Mouse (Mus musculus): Measurements from ENCODE around the gene Acad12. TPM values are rescaled to one million over a fixed set of nuclear protein-coding genes. Genes with fewer than 3 reads are reported as not detected.
A peak's percentile ranks its signal among the peaks of the same experiment; 100 is the strongest.

Gene Acad12
- polyA plus RNA-seq, 1 experiment from 2014 or later, result 6.4 TPM

- TF ChIP-seq EP300 (IDR thresholded peaks at IDR 0.05) (no peak), CTCF (IDR thresholded peaks at IDR 0.05) (no peak)
- ATAC-seq (no peak), DNase-seq (ENCODE audit: low spot score) (peak; percentile 12)
- Histone ChIP-seq H3K4me1 (ENCODE audit: insufficient read depth, low read depth, low read length) (peaks cover 9% of the 10 kb centered on the region; the same call in 1 of the 2 replicates), H3K27ac (ENCODE audit: low read length) (no peak overlapping the region), H3K4me3 (ENCODE audit: low read depth, low read length) (no peak overlapping the region), H3K4me2 (replicated peaks; ENCODE audit: low read depth, low read length) (no peak overlapping the region), H3K36me3 (ENCODE audit: insufficient read depth, low read length) (no peaks in the 10 kb centered on the region), H3K9ac (replicated peaks; ENCODE audit: low read depth) (no peak overlapping the region), H3K27me3 (replicated peaks; ENCODE audit: insufficient read depth, low read length) (no peaks in the 10 kb centered on the region), H3K9me3 (ENCODE audit: low read length) (no peaks in the 10 kb centered on the region)
- WGBS, result 70% methylated on average over 6 of the region's 6 CpGs
Measured at GRCm38 (mm10) chr5:121594714-121595313, 23.9 kb downstream of the Acad12 start.

GRCm38 (mm10) chr5:121593451-121594401 is 25.0 kb downstream of the Acad12 start, which contains the start of gene Aldh2:
Gene Aldh2 (minus strand): TSS chr5:121593824.
- peak; percentile 91 for ATAC-seq
- TF ChIP-seq EP300 (IDR thresholded peaks at IDR 0.05) (peak; percentile 58), CTCF (IDR thresholded peaks at IDR 0.05) (peak; percentile 52)
- Histone ChIP-seq H3K36me3 (ENCODE audit: insufficient read depth, low read length) (no peaks in the 10 kb centered on the region), H3K9ac (replicated peaks; ENCODE audit: low read depth) (peak within 1 kb of the TSS; percentile 82), H3K27ac (ENCODE audit: low read length) (peak within 1 kb of the TSS; percentile 90), H3K4me2 (replicated peaks; ENCODE audit: low read depth, low read length) (peak within 1 kb of the TSS; percentile 85), H3K27me3 (replicated peaks; ENCODE audit: insufficient read depth, low read length) (no peaks in the 10 kb centered on the region), H3K4me1 (ENCODE audit: insufficient read depth, low read depth, low read length) (peaks cover 9% of the 10 kb centered on the region; the same call in 1 of the 2 replicates), H3K4me3 (ENCODE audit: low read depth, low read length) (peak within 1 kb of the TSS; percentile 74), H3K9me3 (ENCODE audit: low read length) (no peaks in the 10 kb centered on the region)
- peak; percentile 95 for DNase-seq (ENCODE audit: low spot score)
- WGBS, result 3% methylated on average over 46 of the region's 47 CpGs

- peak overlapping the region; percentile 90 for H3K27ac ChIP-seq (ENCODE audit: low read length)
Measured at GRCm38 (mm10) chr5:121592816-121593407, 25.8 kb downstream of the Acad12 start.

GRCm38 (mm10) chr5:121592064-121592815 is 26.5 kb downstream of the Acad12 start:
- H3K36me3 ChIP-seq (ENCODE audit: insufficient read depth, low read length), result no peaks in the 10 kb centered on the region
- ATAC-seq (no peak), DNase-seq (ENCODE audit: low spot score) (no peak)
- no peaks in the 10 kb centered on the region for H3K9me3 ChIP-seq (ENCODE audit: low read length)
- peak overlapping the region; percentile 85 for H3K4me2 ChIP-seq (replicated peaks; ENCODE audit: low read depth, low read length)
- 41% methylated on average over 11 of the region's 11 CpGs for WGBS
- H3K4me1 ChIP-seq (ENCODE audit: insufficient read depth, low read depth, low read length), result peaks cover 19% of the 10 kb centered on the region; the same call in 1 of the 2 replicates
- peak overlapping the region; percentile 74 for H3K4me3 ChIP-seq (ENCODE audit: low read depth, low read length)
- H3K27me3 ChIP-seq (replicated peaks; ENCODE audit: insufficient read depth, low read length), result no peaks in the 10 kb centered on the region
- H3K27ac ChIP-seq (ENCODE audit: low read length), result peak overlapping the region; percentile 90
- H3K9ac ChIP-seq (replicated peaks; ENCODE audit: low read depth), result peak overlapping the region; percentile 3; the same call in 1 of the 2 replicates
- TF ChIP-seq EP300 (IDR thresholded peaks at IDR 0.05) (no peak), CTCF (IDR thresholded peaks at IDR 0.05) (no peak)

More at GRCm38 (mm10) chr5:121592816-121593407, 25.8 kb downstream of the Acad12 start:
- Histone ChIP-seq H3K27me3 (replicated peaks; ENCODE audit: insufficient read depth, low read length) (no peaks in the 10 kb centered on the region), H3K36me3 (ENCODE audit: insufficient read depth, low read length) (no peaks in the 10 kb centered on the region), H3K4me1 (ENCODE audit: insufficient read depth, low read depth, low read length) (peaks cover 12% of the 10 kb centered on the region; the same call in 1 of the 2 replicates), H3K4me3 (ENCODE audit: low read depth, low read length) (peak overlapping the region; percentile 74), H3K4me2 (replicated peaks; ENCODE audit: low read depth, low read length) (peak overlapping the region; percentile 85), H3K9ac (replicated peaks; ENCODE audit: low read depth) (peak overlapping the region; percentile 82), H3K9me3 (ENCODE audit: low read length) (no peaks in the 10 kb centered on the region)
- ATAC-seq, result peak; percentile 27
- DNase-seq (ENCODE audit: low spot score), result peak; percentile 42
- WGBS, result 3% methylated on average over 30 of the region's 33 CpGs
- TF ChIP-seq EP300 (IDR thresholded peaks at IDR 0.05) (0 out of 2 replicates have a peak, but pooled peaks have one; percentile 15), CTCF (IDR thresholded peaks at IDR 0.05) (no peak)

- no peak for TF ChIP-seq CTCF (IDR thresholded peaks at IDR 0.05)
- peak; percentile 34; the same call in 1 of the 2 replicates for TF ChIP-seq EP300 (IDR thresholded peaks at IDR 0.05)
- DNase-seq (ENCODE audit: low spot score), result peak; percentile 53
- no peak for ATAC-seq
Measured at GRCm38 (mm10) chr5:121591417-121592063, 27.2 kb downstream of the Acad12 start.

More at GRCm38 (mm10) chr5:121591417-121592063, 27.2 kb downstream of the Acad12 start:
- H3K9me3 ChIP-seq (ENCODE audit: low read length), result no peaks in the 10 kb centered on the region
- H3K4me1 ChIP-seq (ENCODE audit: insufficient read depth, low read depth, low read length), result peaks cover 19% of the 10 kb centered on the region; the same call in 1 of the 2 replicates
- peak overlapping the region; percentile 85 for H3K4me2 ChIP-seq (replicated peaks; ENCODE audit: low read depth, low read length)
- H3K4me3 ChIP-seq (ENCODE audit: low read depth, low read length), result peak overlapping the region; percentile 74; the same call in 1 of the 2 replicates
- no peaks in the 10 kb centered on the region for H3K27me3 ChIP-seq (replicated peaks; ENCODE audit: insufficient read depth, low read length)
- H3K9ac ChIP-seq (replicated peaks; ENCODE audit: low read depth), result peak overlapping the region; percentile 34; the same call in 1 of the 2 replicates
- 41% methylated on average over 11 of the region's 11 CpGs for WGBS
- H3K27ac ChIP-seq (ENCODE audit: low read length), result peak overlapping the region; percentile 34
- no peaks in the 10 kb centered on the region for H3K36me3 ChIP-seq (ENCODE audit: insufficient read depth, low read length)
